Mouse (Mus musculus): ENCODE data around the gene Rimbp3.

Gene Rimbp3

GRCm38 (mm10) chr16:17234916-17235665, 26.7 kb downstream of the Rimbp3 start:
- ChIA-PET CTCF (interaction anchor here (1.4 to 4.6 kb wide), 5 partner anchors 25 to 36 kb away, joined by 5 to 38 read pairs (median 7); partner anchors contain the start of gene Rimbp3 (in 1 of the 4)), POLR2A (interaction anchor here (0.6 to 24.6 kb wide), 42 partner anchors 10 to 997 kb away, joined by 3 to 733 read pairs (median 9); partner anchors contain the start of genes Rimbp3 (in 3 of the 4), Tmem191c (in 2 of the 4), 2610318N02Rik (in 1 of the 4) and Ppil2 (in 1 of the 4))

- CTCF ChIA-PET: interaction anchor here in 1 of 4 experiments (5.8 kb wide), 1 partner anchor 28 kb away, joined by 33 read pairs; the partner anchor contains the start of gene Rimbp3
- POLR2A ChIA-PET: interaction anchor here (1.0 to 24.6 kb wide), 14 partner anchors 12 to 47 kb away, joined by 3 to 733 read pairs (median 8); partner anchors contain the start of gene Rimbp3 (in 2 of the 4)
These were observed 29.2 kb downstream of the Rimbp3 start for GRCm38 (mm10) chr16:17237634-17238033.

- POLR2A ChIA-PET: interaction anchor here (0.8 to 24.6 kb wide), 20 partner anchors 8 to 50 kb away, joined by 3 to 733 read pairs (median 4); partner anchors contain the start of genes Rimbp3 (in 2 of the 4) and Tmem191c (in 2 of the 4)
- CTCF ChIA-PET: interaction anchor here in 3 of 4 experiments (0.8 to 5.8 kb wide), 3 partner anchors 29 to 30 kb away, joined by 3 to 33 read pairs (median 6); partner anchors contain the start of gene Rimbp3 (in 1 of the 3)
These were observed 31.0 kb downstream of the Rimbp3 start for GRCm38 (mm10) chr16:17239409-17239808.

GRCm38 (mm10) chr16:17243731-17244130, 35.3 kb downstream of the Rimbp3 start:
- POLR2A ChIA-PET: interaction anchor here in 3 of 4 experiments (0.7 to 23.8 kb wide), 9 partner anchors 8 to 33 kb away, joined by 3 to 594 read pairs (median 138); partner anchors contain the start of genes Hic2 (in 3 of the 3), Rimbp3 (in 1 of the 3) and Tmem191c (in 1 of the 3)
- CTCF ChIA-PET: interaction anchor here in 2 of 4 experiments (0.6 to 1.6 kb wide), 3 partner anchors 22 to 35 kb away, joined by 3 to 10 read pairs (median 3); no protein-coding TSS in a partner anchor

- CTCF ChIA-PET: interaction anchor here in 2 of 4 experiments (1.0 to 3.8 kb wide), 3 partner anchors 26 to 36 kb away, joined by 5 to 24 read pairs (median 16); partner anchors contain the start of gene Rimbp3 (in 2 of the 2)
- POLR2A ChIA-PET: interaction anchor here (0.7 to 35.2 kb wide), 16 partner anchors 9 to 49 kb away, joined by 3 to 895 read pairs (median 6); partner anchors contain the start of genes Hic2 (in 3 of the 4), Rimbp3 (in 2 of the 4) and Tmem191c (in 2 of the 4)
These were observed 36.6 kb downstream of the Rimbp3 start for GRCm38 (mm10) chr16:17244996-17245395.

- ChIA-PET POLR2A (interaction anchor here (0.5 to 35.2 kb wide), 22 partner anchors 9 to 245 kb away, joined by 3 to 895 read pairs (median 6); partner anchors contain the start of genes Hic2 (in 3 of the 4), Rimbp3 (in 2 of the 4), Ppil2 (in 1 of the 4) and Sdf2l1 (in 1 of the 4)), CTCF (interaction anchor here in 3 of 4 experiments (1.0 to 3.8 kb wide), 4 partner anchors 23 to 38 kb away, joined by 3 to 24 read pairs (median 6); partner anchors contain the start of genes Rimbp3 (in 1 of the 3) and Tmem191c (in 1 of the 3))
These were observed 39.3 kb downstream of the Rimbp3 start for GRCm38 (mm10) chr16:17247727-17248126.

GRCm38 (mm10) chr16:17249135-17249534, 40.7 kb downstream of the Rimbp3 start:
- CTCF ChIA-PET: interaction anchor here in 3 of 4 experiments (0.7 to 2.4 kb wide), 5 partner anchors 22 to 56 kb away, joined by 3 to 13 read pairs (median 7); no protein-coding TSS in a partner anchor
- POLR2A ChIA-PET: interaction anchor here (0.5 to 35.2 kb wide), 21 partner anchors 8 to 632 kb away, joined by 3 to 895 read pairs (median 5); partner anchors contain the start of genes Hic2 (in 3 of the 4), Rimbp3 (in 2 of the 4) and Tmem191c (in 1 of the 4)

- POLR2A ChIA-PET: interaction anchor here (0.6 to 35.2 kb wide), 21 partner anchors 0 to 130 kb away, joined by 3 to 895 read pairs (median 8); partner anchors contain the start of genes Hic2 (in 4 of the 4), Rimbp3 (in 2 of the 4), Ccdc116 (in 1 of the 4) and Sdf2l1 (in 1 of the 4)
- CTCF ChIA-PET: interaction anchor here in 2 of 4 experiments (1.1 to 1.4 kb wide), 2 partner anchors 41 to 42 kb away, joined by 5 to 7 read pairs; no protein-coding TSS in a partner anchor
These were observed 43.1 kb downstream of the Rimbp3 start for GRCm38 (mm10) chr16:17251539-17251938.

GRCm38 (mm10) chr16:17252086-17252726, 43.8 kb downstream of the Rimbp3 start:
- ChIA-PET CTCF (interaction anchor here in 3 of 4 experiments (0.6 to 2.0 kb wide), 6 partner anchors 14 to 121 kb away, joined by 3 to 7 read pairs (median 6); no protein-coding TSS in a partner anchor), POLR2A (interaction anchor here (0.7 to 35.2 kb wide), 25 partner anchors 0 to 131 kb away, joined by 3 to 895 read pairs (median 9); partner anchors contain the start of genes Hic2 (in 4 of the 4), Rimbp3 (in 2 of the 4), Tmem191c (in 2 of the 4) and Ccdc116 (in 1 of the 4))

GRCm38 (mm10) chr16:17252841-17253240, 44.4 kb downstream of the Rimbp3 start:
- CTCF ChIA-PET: interaction anchor here in 3 of 4 experiments (0.6 to 2.1 kb wide), 6 partner anchors 23 to 121 kb away, joined by 3 to 12 read pairs (median 4); partner anchors contain the start of gene Rimbp3 (in 2 of the 3)
- POLR2A ChIA-PET: interaction anchor here in 3 of 4 experiments (0.7 to 35.2 kb wide), 24 partner anchors 1 to 131 kb away, joined by 3 to 895 read pairs (median 12); partner anchors contain the start of genes Hic2 (in 3 of the 3), Rimbp3 (in 3 of the 3), Tmem191c (in 3 of the 3) and Ccdc116 (in 1 of the 3)

- ChIA-PET CTCF (interaction anchor here in 3 of 4 experiments (1.1 to 2.7 kb wide), 7 partner anchors 17 to 45 kb away, joined by 3 to 14 read pairs (median 5); partner anchors contain the start of gene Rimbp3 (in 2 of the 3)), POLR2A (interaction anchor here (0.6 to 35.2 kb wide), 27 partner anchors 2 to 197 kb away, joined by 3 to 895 read pairs (median 10); partner anchors contain the start of genes Hic2 (in 3 of the 4), Rimbp3 (in 3 of the 4), Crkl (in 2 of the 4) and Tmem191c (in 2 of the 4))
These were observed 45.7 kb downstream of the Rimbp3 start for GRCm38 (mm10) chr16:17254005-17254597.

- POLR2A ChIA-PET: interaction anchor here (0.6 to 35.2 kb wide), 30 partner anchors 3 to 209 kb away, joined by 3 to 895 read pairs (median 9); partner anchors contain the start of genes Hic2 (in 3 of the 4), Rimbp3 (in 3 of the 4), Tmem191c (in 2 of the 4) and Pi4ka (in 1 of the 4)
- CTCF ChIA-PET: interaction anchor here in 3 of 4 experiments (1.1 to 4.8 kb wide), 6 partner anchors 16 to 46 kb away, joined by 3 to 27 read pairs (median 5); partner anchors contain the start of gene Rimbp3 (in 1 of the 3)
These were observed 46.9 kb downstream of the Rimbp3 start for GRCm38 (mm10) chr16:17255270-17255669.

- CTCF ChIA-PET: interaction anchor here (0.6 to 4.8 kb wide), 11 partner anchors 13 to 175 kb away, joined by 3 to 29 read pairs (median 4); partner anchors contain the start of gene Rimbp3 (in 2 of the 4)
These were observed 49.0 kb downstream of the Rimbp3 start for GRCm38 (mm10) chr16:17257359-17257821.

GRCm38 (mm10) chr16:17258917-17259316, 50.5 kb downstream of the Rimbp3 start:
- ChIA-PET CTCF (interaction anchor here in 3 of 4 experiments (1.0 to 4.8 kb wide), 5 partner anchors 12 to 49 kb away, joined by 3 to 27 read pairs (median 17); partner anchors contain the start of gene Rimbp3 (in 2 of the 3)), POLR2A (interaction anchor here in 3 of 4 experiments (0.7 to 35.2 kb wide), 17 partner anchors 6 to 108 kb away, joined by 3 to 895 read pairs (median 65); partner anchors contain the start of genes Hic2 (in 3 of the 3), Rimbp3 (in 2 of the 3) and Tmem191c (in 1 of the 3))

More at GRCm38 (mm10) chr16:17257359-17257821, 49.0 kb downstream of the Rimbp3 start:
- POLR2A ChIA-PET: interaction anchor here in 3 of 4 experiments (0.8 to 35.2 kb wide), 24 partner anchors 6 to 132 kb away, joined by 3 to 895 read pairs (median 5); partner anchors contain the start of genes Hic2 (in 3 of the 3), Rimbp3 (in 2 of the 3), 2610318N02Rik (in 1 of the 3) and Ccdc116 (in 1 of the 3)

- ChIA-PET POLR2A (interaction anchor here (0.5 to 35.2 kb wide), 18 partner anchors 7 to 529 kb away, joined by 3 to 895 read pairs (median 8); partner anchors contain the start of genes Hic2 (in 3 of the 4) and Rimbp3 (in 2 of the 4)), CTCF (interaction anchor here (0.6 to 2.8 kb wide), 10 partner anchors 9 to 515 kb away, joined by 3 to 16 read pairs (median 4); partner anchors contain the start of gene Rimbp3 (in 1 of the 4))
These were observed 52.9 kb downstream of the Rimbp3 start for GRCm38 (mm10) chr16:17261341-17261740.
